Mouse (Mus musculus): Measurements from ENCODE around the gene Slc6a3.

DNA sequence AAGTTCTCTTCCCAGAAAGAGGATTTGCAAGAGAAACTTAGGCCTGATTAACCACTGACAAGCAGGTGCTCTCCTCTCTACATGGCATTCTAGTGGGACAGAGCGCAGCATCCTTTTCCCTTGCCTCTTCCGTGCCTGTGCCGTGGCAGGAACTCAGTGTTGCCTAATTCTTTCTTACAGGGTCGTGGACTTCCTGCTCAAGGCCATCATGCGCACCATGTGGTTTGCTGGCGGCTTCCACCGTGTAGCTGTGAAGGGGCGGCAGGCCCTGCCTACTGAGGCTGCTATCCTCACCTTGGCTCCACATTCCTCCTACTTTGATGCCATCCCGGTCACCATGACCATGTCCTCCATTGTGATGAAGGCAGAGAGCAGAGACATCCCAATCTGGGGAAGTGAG is 47.8 kb upstream of the Slc6a3 start:
- TF ChIP-seq POLR2A (IDR thresholded peaks at IDR 0.05; ENCODE audit: insufficient read depth, low read length) = no peak
- no peak for TF ChIP-seq CTCF (IDR thresholded peaks at IDR 0.05; ENCODE audit: low read depth, low read length)
- TF ChIP-seq EP300 (IDR thresholded peaks at IDR 0.05; ENCODE audit: insufficient read depth, low read depth, low read length) = no peak

Measured in ES-Bruce4 (cell line).